Mouse (Mus musculus): ENCODE results near the gene Jade2. TPM values are rescaled to one million over a fixed set of nuclear protein-coding genes. Genes with fewer than 3 reads are reported as not detected.
A peak's percentile ranks its signal among the peaks of the same experiment; 100 is the strongest.

Gene Jade2
- polyA plus RNA-seq (2012; rRNA removed): 18.3 and 20.0 TPM in 2 replicates

DNA sequence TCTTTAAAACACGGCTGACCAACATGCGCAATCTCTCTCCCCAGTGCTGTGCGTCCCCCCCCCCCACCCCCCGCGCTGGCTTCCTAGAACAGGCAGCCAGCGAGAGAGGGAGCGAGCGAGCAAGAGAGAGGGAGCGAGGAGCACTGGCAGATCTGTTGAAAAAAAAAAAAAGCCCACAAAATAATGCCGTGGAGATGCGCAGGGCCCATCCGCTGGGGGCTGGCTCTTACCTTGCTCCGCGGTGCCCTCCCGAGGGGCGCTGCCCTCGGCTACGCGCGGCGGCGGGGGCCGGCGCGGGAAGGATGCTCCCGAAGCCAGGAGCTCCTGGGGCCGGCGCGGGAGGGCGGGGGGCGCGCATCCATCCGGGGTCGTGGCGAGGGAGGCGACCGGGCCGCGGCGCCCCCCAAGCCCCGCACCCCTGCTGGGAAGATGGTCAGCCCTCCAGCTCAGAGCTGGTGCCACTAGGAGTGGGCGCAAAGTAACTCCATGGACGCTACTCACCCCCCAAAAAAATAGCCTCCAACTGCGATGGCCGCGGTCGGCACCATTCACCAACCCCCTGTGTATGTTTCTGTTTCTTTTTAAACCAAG, at the start of gene Jade2:
Jade2 (minus strand) TSS at position 573 of the 591 bp plus-strand sequence.
- DNase-seq (ENCODE audit: extremely low spot score in 1 of 2, low spot score in 1 of 2): peak in 1 of 2 experiments; percentile 53

DNA sequence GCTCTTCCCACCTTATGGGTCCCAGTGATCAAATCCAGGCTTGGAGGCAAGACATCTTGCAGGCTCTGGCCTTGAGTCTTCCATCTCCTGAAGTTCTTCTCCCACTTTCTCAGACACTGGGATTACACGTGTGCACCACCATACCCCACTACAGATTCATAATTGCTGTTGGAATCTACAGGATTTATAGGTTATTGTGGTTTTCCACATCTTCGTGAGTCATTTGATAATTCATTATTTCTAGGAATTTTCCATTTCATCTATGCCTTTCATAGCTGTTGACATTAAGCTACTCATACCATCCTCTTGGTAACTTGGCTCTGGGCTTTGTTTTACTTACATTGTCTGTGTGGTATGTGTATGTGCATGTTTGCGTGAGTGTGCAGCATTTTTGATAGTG, 46.8 kb upstream of the Jade2 start:
- no peak for DNase-seq (ENCODE audit: extremely low spot score in 1 of 2, low spot score in 1 of 2)

DNA sequence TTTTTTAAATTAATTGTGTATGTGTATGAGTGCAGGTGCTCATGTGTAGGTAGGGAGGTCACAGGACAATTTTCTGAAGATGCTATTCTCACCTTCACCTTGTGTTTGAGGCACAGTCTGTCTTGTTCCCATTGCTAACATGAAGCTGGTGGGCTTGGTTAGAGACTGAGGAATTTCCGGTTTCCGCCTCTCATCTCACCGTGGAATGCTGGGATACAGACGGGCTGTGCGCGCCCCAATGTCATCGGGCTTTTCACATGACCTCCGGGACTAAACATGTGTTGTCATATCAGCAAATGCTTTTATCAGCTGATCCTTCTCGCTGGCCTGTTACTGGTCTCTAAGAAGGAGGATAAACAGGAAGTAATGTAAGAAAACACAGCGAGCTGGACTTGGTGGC, 42.2 kb upstream of the Jade2 start:
- DNase-seq (ENCODE audit: extremely low spot score in 1 of 2, low spot score in 1 of 2): no peak

- DNase-seq (ENCODE audit: extremely low spot score in 1 of 2, low spot score in 1 of 2): peak; percentile 81 to 89
Measured at GRCm38 (mm10) chr11:51898326-51899080, 41.0 kb upstream of the Jade2 start.

GRCm38 (mm10) chr11:51897311-51897710, 39.9 kb upstream of the Jade2 start:
- DNase-seq (ENCODE audit: extremely low spot score in 1 of 2, low spot score in 1 of 2): peak in 1 of 2 experiments; percentile 31

DNA sequence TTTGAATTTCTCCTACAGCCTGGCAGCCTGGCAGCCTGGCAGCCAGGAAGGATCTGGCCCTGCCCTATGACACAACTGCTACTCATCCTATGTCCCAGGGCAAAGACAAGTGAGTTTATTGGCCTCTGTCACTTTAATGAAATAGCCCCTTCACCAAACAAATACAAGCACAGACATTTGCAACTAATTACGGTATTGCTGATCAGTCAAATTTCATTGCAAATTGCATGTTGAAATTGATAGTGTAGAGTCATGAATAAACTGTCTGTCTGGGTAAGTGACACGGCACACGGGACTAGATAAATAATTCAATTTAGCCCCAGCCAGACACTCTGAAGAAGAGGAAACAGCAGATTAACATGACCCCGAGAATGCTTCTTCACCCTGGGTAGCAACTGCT, 38.6 kb upstream of the Jade2 start:
- DNase-seq (ENCODE audit: extremely low spot score in 1 of 2, low spot score in 1 of 2): no peak

DNA sequence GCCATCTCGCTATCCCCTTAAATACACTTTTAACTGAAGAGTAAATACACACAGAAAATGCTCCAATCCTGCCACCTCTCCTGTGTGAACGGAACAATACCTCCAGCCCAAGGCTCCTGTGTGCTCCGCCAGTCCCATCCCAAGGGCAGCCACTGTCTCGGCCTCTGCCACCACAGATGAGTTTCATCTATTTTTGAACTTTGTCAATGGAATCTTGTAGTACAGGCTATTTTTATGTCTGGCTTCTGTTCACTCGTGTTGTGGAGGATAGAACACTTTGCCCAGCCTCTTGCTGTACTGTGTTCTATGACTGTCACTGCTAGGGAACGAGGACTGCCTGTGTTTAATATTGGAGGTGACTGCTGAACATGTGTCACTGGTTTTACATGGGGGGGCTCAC, 28.2 kb upstream of the Jade2 start:
- no peak for DNase-seq (ENCODE audit: extremely low spot score in 1 of 2, low spot score in 1 of 2)

- no peak for DNase-seq (ENCODE audit: extremely low spot score in 1 of 2, low spot score in 1 of 2)
Measured at GRCm38 (mm10) chr11:51884092-51884491, 26.6 kb upstream of the Jade2 start.

GRCm38 (mm10) chr11:51883670-51884069, 26.2 kb upstream of the Jade2 start:
- no peak for DNase-seq (ENCODE audit: extremely low spot score in 1 of 2, low spot score in 1 of 2)

GRCm38 (mm10) chr11:51881776-51882175, 24.3 kb upstream of the Jade2 start:
- DNase-seq (ENCODE audit: extremely low spot score in 1 of 2, low spot score in 1 of 2): no peak

GRCm38 (mm10) chr11:51881041-51881730, 23.7 kb upstream of the Jade2 start:
- no peak for DNase-seq (ENCODE audit: extremely low spot score in 1 of 2, low spot score in 1 of 2)

DNA sequence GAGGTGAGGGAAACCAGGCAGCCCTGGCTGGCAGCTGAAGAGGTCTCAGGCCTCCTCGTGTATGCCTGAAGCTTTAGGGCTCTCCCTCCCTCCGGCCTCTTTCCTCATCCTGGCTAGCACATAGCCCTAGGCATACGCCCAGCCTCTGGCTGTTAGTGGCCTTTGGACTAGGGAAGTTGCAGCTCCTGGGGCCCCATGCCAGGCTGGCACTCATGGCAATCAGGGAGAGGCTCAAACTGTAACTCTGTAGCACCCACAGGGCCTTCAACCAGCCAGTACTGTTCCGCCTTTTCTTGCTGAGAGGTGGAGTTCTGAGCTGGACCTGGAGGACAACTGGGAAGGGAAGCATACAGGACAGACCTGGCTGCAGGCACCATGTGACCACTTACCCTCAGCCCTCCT, 19.5 kb upstream of the Jade2 start:
- no peak for DNase-seq (ENCODE audit: extremely low spot score in 1 of 2, low spot score in 1 of 2)

- DNase-seq (ENCODE audit: extremely low spot score in 1 of 2, low spot score in 1 of 2): no peak
Measured at GRCm38 (mm10) chr11:51875792-51876195, 18.3 kb upstream of the Jade2 start.

GRCm38 (mm10) chr11:51875086-51875485, 17.6 kb upstream of the Jade2 start:
- peak in 1 of 2 experiments; percentile 39 for DNase-seq (ENCODE audit: extremely low spot score in 1 of 2, low spot score in 1 of 2)

GRCm38 (mm10) chr11:51874266-51875036, 17.0 kb upstream of the Jade2 start:
- no peak for DNase-seq (ENCODE audit: extremely low spot score in 1 of 2, low spot score in 1 of 2)

DNA sequence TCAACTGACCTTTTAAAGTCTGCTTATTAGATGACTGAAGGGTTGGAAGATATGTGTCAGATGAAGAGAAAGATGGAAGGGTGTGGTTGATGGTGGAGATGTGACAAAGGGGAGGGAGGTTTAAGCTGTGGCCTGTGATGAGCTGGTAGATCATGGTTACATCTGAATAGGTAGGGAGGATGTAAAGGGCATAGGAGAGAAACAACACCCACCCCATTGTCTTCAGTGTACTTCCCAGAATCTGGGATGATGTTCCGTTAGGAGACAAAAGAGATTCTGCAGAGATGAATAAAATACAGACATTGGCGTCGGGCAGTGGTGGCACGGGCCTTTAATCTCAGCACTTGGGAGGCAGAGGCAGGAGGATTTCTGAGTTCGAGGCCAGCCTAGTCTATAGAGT, 15.7 kb upstream of the Jade2 start:
- DNase-seq (ENCODE audit: extremely low spot score in 1 of 2, low spot score in 1 of 2): no peak

- no peak for DNase-seq (ENCODE audit: extremely low spot score in 1 of 2, low spot score in 1 of 2)
Measured at GRCm38 (mm10) chr11:51867261-51867660, 9.8 kb upstream of the Jade2 start.

DNA sequence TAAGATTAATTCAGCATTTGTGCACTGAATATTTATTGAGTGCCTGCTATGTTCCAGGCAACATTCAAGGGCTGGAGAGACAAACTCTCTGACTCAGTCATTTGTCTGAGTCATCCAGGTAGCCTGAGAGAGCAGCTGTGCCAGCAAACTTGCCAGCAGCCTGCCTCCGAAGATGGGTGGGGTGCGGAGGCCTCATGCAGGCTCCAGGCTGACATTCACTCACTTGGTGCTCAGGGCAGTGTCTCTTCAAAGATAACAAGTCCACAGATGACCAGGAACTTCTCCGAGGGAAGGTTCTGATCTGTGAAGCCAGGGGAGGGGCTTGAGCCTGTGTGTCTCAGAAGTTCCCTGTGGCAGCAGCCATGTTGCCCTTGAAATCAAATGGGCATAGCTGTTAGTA, 8.6 kb upstream of the Jade2 start:
- peak in 1 of 2 experiments; percentile 39 for DNase-seq (ENCODE audit: extremely low spot score in 1 of 2, low spot score in 1 of 2)

GRCm38 (mm10) chr11:51860666-51861065, 3.2 kb upstream of the Jade2 start:
- DNase-seq (ENCODE audit: extremely low spot score in 1 of 2, low spot score in 1 of 2): no peak

DNA sequence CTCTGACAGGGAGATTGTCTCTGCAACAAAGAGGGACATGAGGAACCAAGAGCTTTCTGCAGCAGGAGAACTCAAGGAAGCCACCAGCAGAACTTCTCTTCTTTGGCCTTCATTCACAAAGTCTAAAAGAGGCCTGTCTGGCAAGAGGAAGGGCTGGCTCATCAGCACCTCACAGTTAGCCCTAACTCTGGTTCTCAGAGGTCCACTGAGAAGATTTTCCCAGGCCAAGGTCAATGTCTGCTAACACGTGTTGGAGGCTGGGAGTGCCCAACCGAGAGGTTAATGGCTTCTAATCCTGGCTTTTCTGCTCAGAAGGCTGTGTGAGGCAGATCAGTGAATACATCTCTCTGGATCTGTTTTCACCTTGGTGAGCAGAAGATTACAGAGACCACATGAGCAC, 2.1 kb upstream of the Jade2 start:
- DNase-seq (ENCODE audit: extremely low spot score in 1 of 2, low spot score in 1 of 2): no peak

- peak in 1 of 2 experiments; percentile 64 for DNase-seq (ENCODE audit: extremely low spot score in 1 of 2, low spot score in 1 of 2)
Measured at GRCm38 (mm10) chr11:51858528-51859051, 1.1 kb upstream of the Jade2 start.

Measured in frontal cortex, adult 2 months (tissue).